Mouse (Mus musculus) frontal cortex, adult 2 months (tissue): Measurements from ENCODE around the gene Gpr157. TPM values are rescaled to one million over a fixed set of nuclear protein-coding genes. Genes with fewer than 3 reads are reported as not detected.

Experiments used
- DNase-seq, 2 experiments: peaks; one replicate each; pipeline ENCODE4 v3.0.0; 2022; ENCODE audit warnings: low spot score in 1 of 2; ENCODE audit errors: extremely low spot score in 1 of 2
- polyA plus RNA-seq: library from polyadenylated mRNA; depleted of rRNA; stranded (reverse); fragments of >200 nt; gene quantifications from 2 replicates; pipeline ENCODE4 v1.2.3, GENCODE M21; 2012

Gene Gpr157
- polyA plus RNA-seq, 1 experiment = 1.8 TPM

DNA sequence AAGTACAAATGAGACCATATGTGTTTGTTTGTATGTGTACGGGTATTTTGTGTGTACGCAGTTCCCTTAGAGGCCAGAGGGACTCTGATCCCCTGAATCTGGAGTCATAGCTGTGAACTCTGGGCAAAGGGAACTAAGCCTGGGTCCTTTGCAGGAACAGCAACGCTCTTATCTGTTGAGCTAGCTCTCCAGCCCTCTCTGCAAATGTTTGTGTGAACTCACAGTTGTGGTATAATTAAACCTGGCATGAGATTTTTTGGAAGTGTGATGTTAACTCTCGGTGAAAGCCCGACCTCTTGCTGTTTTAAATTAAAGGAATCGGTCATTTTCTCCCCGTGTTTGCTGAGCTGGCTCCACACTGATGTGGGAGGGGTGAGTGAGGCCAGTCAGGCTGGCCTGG lies 18.5 kb downstream of the Gpr157 start:
- DNase-seq = no peak

DNA sequence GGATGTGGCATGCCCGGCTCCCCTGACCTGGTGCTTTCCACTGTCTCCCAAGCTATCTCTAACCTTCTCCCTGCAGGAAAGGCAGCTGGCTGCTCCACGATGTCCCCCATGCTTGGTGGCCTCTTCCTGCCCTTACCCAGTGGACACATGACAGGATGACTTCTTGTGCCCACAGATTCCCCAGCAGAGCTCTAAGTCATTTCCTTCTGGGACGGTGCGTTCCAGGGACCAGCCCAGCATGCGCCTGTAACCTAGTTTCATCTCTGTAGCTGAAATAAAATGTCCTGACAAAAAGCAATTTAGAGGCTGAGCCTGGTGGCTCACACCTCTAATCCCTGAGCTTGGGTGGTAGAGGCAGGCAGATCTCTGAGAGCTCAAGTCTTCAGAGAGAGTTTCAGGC lies 19.5 kb downstream of the Gpr157 start:
- DNase-seq = no peak

DNA sequence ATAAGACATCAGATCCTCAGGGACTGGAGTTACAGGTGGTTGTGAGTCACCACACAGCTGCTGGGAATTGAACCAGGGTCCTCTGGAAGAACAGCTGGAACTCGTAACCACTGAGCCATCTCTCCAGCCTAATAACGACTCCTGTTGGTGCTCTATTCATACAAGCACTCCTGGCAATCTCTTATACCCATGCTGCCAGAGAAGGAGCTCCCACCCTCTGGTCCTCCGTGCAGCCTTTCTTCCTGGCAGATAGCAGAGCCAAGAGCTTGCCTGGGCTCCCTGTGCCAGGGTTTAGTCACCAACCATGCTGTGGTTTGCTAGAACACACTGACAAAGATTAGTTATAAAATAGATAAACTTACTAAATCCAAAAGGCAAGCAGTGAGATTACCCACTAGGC lies 22.5 kb downstream of the Gpr157 start:
- DNase-seq = no peak

DNA sequence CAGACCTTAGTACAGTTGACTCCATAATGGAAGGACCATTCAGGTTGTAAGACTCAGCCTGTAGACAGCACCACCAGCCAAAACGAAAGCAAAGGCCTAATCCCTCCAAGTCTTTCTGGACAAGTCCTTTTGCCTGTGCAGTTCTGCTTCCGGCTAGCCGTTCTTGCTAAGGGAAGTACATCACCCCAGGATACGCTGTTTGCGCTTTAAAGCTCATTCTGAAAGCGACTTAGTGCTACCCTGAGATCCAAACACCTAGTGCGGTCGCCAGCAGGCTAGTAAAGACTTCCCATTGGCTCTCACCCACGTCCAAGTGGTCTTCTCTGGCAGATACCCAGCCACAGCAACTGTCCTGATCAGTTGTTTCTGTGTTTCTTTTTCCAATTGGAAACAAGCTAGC lies 23.2 kb downstream of the Gpr157 start:
- DNase-seq = no peak

DNA sequence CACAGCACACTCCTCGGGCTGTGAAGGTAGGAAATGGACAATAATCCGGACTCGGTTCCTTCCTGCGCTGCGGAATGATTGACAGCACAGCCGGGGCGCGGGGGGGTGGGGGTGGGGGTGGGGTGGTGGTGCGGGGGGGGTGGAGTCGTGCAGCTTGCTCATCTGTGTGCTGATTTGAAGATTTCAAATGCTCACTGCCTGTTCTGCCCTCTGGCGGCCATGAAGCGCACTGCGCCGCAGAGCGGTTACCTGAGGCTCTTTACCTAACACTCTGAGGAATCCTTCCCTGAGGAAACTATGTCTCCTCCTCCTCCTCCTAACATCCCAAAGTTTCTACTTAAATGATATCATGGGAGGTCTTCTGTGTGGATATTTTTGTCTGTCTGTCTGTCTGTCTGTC lies 25.7 kb downstream of the Gpr157 start:
- DNase-seq = peak; percentile 41 to 88

DNA sequence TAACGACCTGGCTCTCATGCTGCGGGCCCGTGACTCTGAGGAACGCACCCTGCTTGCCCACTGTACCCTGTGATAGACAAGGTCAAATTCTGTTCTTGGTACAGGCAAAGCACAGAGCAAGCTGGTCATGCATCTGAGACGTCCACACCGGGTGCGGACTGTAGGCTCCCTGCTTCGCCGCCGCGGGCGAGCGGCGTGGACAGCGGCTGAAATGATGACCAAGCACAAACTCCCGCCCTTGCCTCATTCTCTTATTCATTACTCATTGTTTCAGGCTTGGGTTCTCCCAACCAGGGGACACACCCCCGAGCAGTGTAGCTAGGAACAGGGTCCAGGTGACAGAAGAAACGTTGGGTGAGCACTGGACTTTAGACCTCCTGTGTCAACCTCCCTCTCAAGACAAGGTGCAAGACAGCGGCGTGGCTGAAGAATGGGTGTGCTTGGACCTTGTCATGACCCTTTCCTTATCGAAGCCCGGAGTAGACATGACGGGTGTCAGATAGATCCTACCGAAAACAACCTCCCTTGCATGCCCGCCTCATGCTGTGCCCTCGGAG lies 27.4 kb downstream of the Gpr157 start:
- no peak for DNase-seq

DNA sequence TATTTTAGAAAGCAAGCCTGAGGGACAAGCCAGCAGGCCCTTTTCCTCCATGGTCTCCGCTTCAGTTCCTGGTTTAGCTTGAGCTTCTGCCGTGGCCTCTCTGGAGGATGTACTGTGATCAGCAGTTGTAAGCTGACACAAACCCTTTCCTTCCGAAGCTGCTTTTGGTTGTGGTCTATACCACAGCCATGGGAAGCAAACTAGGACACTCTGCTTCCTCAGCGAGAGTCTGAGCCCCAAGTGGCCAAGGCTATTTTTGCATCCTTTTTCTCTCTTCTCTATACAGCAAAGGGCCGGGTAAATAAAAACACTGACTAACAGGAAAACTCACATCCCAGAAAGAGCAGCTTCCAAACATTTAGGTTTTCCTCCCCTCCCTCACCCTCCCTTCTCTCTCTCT lies 30.1 kb downstream of the Gpr157 start:
- DNase-seq = peak in 1 of 2 experiments; percentile 25

DNA sequence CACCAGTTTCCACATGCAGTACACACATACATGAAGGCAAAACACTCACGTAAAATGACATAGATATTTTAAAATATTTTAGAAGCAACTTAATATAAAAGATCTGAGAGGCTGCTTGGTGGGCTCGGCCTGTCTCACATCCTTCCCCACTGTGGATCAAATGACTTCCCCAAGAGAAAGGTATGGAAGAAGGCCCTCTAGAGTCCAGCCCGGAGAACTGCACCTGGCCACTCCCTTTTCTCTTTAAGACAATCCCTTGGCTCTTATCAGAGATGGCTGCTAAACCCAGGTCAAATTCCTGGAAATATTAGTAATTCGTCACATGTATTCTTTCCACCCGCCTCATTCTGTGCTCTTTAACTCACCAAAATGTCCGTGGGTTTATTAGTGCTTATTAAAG lies 31.0 kb downstream of the Gpr157 start:
- no peak for DNase-seq

DNA sequence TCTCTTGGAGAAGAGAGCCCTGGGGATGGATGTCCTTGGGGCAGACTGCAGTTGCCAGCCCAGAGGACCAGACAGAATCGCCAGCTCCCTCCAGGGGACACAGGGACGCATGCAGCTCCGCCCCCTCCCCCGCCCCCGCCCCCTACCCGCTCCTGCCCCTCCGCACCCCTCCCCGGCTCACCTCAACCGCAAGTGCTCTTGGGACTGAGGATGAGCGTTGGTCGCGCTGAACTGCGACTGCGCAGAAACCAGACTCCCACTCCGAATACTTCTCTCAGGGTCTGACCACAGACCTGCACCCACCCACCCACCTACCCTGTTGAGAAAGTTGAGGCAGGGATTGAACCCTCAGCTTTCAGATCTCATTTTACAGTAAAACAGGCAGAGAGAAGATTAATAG lies 31.9 kb downstream of the Gpr157 start, which contains the start of gene Slc2a5:
Slc2a5 (plus strand) TSS at position 229 of the 400 bp plus-strand sequence.
- no peak for DNase-seq

DNA sequence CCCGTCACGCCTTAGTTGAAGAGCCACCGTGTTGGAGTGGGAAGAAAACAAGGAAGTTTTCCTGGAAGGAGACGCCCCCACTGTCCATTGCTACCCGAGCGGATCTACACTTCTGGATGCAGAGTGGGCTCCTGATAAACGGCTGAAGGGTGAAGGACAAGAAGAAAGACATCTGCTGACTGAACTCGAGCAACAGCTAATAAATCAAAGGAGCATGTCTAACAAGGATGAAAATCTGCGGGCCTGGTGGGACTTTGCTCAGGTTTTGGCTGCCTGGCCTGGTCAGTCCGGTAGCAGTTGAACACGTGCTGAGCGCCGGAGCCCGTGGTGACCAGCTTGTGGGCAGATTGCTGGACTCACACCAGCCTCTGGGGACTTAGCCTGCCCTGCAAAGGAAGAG lies 32.5 kb downstream of the Gpr157 start:
- DNase-seq = no peak

DNA sequence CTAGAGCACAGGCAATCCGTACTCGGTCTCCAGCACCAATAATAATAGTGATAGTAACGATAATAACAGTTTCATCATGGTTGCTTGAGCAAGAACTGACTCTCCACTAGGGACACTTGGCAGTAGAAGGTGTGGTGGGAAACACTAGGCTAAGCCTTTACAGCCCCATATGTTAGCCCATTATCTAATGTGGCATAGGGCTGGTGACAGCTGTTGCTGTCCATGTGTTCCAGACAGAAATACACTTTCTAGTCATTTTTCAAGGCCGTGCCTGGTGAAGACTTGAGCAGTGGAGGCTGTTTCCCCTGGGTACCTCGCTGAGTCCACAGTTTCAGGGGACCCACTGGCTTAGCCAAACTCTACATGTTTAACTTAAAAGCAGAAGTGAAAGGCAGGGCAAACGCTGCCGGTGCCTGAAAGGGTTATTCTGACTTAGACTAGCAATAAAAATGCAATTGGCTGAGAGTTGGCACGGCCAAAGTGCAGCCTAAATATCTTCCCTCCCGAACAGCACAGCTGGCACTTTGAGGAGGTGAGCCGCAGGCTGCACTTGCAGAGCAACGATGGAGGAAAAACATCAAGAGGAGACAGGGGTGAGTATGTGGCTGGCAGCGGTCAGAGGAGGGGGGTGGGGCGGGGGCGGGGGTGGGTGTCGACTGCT lies 33.1 kb downstream of the Gpr157 start:
- DNase-seq = no peak

DNA sequence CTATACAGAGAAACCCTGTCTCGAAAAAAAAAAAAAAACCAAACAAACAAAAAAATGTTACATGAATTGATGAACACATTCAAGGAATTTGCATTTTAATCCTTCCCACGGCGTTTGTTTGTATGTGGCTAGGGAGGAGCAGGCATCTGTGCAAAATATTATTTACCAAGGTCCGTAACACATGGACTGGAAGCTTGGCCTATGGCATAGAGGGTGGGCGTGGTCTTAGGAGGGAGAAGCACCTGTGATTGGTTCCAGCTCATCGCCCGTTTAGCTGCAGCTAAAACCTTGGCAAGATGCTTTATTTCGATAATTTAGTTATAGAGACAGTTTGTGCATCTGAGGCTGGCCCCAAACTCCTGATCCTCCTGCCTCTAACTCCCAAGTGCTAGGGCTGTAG lies 34.3 kb downstream of the Gpr157 start:
- no peak for DNase-seq

DNA sequence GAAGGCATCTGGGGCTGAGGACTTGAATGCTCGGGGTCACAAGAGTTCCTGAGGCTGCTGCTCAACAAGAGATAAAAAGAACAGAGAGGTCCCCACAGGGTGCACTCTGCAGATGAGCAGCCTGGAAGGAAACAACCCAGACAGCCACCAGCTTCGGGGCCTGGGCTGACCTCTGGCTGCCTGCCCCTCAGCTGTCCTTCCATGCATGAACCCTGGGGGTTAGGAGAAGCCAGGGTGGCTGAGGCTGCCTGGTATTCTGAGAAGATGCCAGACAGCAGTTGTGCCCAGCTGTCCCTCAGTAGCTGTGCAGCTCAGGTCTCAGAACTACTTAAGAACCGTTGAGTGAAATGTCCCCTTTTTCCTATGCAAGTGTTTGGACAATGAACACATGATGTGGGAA lies 35.3 kb downstream of the Gpr157 start:
- no peak for DNase-seq

DNA sequence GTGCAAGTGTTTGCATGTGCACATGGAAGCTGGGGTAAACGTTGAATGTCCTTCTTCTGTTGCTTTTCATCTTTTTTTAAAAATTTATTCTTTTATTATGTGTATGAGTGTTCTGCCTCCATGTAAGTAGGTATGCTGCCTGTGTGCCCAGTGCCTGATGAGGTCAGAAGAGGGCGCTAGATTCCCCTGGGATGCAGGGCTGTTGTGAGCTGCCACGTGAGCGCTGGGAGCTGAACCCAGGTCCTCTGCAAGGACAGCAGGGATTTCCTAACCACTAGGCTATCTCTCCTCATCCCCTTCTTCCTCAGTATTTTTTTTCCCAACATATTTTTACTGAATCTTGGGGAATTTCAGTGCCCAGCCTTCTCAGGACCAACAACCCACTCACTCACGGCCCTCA lies 39.2 kb downstream of the Gpr157 start:
- DNase-seq = no peak

DNA sequence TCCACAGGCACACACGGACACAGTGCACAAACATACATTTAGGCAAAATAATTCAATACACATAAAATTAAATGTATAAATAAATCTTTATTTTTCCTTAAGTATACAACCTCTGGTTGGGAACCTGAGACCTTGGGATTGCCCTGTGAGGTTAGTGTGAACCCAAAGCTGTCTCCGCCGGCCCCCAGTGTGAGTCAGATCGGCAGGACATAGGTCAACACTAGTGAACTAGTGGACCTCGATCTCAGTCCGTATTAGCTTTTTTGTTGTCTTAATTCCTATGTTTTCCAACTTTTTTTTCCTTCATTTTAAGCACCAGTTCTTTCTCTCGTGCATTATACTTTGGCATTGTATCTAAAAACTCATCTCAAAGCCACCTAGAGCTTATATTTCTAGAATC lies 40.7 kb downstream of the Gpr157 start:
- DNase-seq = no peak

DNA sequence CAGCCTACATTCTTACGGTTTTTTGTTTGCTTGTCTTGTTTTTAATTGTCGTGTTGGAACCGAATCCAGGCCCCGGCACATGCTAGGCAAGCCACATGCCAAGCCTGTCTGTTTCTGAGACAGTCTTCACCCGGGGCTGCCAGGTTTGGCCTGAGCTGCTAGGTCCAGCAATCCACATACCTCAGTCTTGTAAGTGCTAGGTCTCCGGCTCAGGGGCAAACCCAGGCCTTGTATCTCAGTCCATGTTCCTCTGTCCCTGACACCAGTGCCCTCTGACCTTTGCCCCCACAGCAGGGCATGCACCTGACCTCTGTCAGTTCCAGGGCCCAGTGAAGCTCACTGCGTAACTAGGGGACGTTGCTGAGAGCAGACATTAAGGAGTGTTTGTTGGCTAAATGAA lies 41.4 kb downstream of the Gpr157 start:
- DNase-seq = no peak

DNA sequence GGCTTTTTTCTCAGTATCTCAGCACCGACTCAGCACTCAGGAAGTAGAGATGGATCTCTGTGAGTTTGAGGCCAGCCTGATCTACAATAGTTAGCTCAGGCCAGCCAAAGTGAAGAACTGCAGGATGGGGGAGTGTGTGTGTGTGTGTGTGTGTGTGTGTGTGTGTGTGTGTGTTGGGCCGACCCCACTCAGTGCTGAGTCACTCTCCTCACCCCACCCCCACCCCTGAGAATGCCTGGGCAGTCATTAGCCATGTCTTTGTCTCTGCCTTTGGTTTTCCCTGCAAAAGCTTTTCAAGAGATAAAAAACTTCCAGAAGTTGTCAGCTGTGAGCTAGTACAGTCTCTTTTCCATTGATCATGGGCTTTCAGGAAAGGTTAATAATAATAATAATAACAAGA lies 43.5 kb downstream of the Gpr157 start:
- DNase-seq = no peak

DNA sequence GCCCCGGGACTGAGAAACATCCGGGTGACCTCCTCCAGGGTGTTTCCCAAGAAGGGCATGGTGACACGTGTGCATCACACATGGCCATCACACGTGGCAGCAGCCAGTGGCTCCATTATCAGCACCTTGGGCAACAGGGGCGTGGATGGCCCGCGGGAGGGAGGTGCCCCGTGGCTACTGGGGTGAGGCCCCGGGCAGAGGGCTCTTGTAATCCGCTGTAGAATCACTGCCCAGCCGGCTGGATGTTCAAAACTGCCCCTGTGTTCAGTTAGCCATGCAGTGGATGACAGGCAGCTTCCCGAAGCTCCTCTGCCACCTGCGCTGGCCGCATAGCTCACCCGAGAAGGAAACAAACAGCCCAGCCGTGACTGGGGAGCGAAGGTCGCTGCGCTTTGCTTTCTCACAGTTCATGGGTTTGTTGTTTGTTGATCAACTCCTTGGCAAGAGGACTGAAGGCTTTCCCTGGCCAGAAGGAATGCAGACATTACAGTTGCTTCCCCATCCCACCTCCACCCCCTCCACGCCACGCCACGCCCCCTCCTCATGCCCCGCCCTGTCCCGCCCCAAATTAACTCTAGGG lies 45.6 kb downstream of the Gpr157 start:
- DNase-seq = no peak

DNA sequence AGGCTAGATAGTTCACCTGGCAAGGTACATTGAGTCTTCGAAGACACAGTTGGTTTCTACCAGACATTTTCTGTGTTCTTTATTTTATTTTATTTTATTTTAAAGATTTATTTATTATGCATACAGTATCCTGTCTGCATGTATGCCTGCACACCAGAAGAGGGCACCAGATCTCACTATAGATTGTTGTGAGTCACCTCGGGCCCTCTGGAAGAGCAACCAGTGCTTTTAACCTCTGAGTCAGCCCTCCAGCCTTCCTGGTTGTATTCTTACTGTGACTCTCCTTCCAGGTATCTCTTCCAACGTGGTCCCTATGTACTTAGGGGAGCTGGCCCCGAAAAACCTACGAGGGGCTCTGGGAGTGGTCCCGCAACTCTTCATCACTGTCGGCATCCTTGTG lies 48.1 kb downstream of the Gpr157 start:
- DNase-seq = no peak

DNA sequence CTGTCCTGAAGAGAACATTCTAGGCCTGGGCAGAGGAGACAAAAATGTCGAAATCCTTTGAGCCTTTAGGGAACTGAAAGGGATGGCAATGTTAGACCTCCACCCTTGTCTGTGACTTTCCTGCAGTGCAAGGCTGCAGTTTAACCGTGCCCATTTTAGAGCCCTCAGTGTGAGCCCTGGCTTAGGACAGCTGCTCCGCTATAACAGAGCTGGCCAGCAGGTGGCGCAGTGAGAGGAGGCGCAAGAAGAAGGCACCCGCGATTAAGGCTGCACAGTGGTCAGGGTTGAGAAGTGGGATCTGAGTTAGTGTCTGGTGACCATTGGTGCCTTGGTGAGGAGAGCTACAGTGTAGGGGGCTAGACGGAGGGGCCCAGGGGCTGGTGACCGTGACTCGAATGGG lies 49.5 kb downstream of the Gpr157 start:
- peak in 1 of 2 experiments; percentile 79 for DNase-seq

DNA sequence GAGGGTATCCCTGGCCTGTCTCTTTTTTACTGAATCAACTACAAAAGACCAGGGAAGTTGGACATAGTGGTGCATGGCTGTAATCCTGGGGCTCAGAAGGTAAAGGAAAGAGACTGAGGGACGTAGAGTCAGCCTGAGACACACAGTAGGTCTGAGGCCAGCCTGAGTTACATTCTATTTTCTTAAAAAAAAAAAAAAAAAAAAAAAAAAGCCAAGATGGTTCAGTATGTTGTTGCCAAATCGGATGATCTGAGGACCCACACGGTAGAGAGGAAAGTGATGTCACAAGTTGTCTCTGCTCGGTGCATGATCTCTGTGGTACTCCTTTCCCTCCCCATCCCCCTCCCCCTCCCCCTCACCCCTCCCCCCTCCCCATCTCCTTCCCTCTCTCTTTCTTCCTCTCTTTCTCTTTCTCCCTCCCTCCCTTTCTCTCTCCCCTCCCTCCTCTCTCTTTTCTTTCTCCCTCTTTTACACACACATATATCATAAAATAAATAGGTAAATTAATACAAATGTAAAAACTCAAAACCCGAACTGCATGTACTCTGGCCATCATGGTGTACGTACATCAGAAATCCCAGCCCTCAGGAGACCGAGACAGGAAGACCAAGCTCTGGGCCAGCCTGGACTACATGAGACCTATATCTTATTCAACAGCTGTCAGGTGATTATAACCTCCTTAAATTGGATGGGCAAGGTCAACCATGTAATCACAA lies 50.4 kb downstream of the Gpr157 start:
- DNase-seq = no peak

DNA sequence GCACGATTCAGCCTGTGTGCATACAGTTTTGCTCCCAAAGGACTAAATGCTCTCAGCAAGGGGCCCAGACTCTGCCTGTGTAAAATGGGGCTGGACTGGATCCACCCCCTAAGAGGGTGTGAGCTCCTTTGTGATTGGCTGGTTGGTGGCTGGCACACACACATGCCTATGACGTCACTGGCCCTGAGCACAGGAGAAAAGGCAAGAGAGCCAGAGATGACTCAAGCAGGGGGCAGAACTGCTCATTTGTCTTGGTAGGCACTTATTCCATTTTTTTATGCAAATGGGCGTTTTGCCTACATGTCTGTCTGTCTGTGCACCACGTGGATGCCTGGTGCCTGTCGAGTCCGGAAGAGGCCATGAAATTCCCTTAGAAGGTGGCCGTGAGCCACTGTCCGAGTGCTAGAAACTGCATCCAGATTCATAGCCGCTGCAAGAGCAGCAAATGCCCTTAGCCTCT lies 50.9 kb downstream of the Gpr157 start:
- DNase-seq = peak; percentile 35 to 75
